Mouse (Mus musculus) limb, embryonic 11.5 days (tissue): ENCODE measurements at regions not wholly inside any gene's neighbourhood (a gene's known extent, or its start where the extent isn't known, plus 50 kb on each side); places are given as distances from the start of the nearest gene placed in this dataset.

Experiments used
- ATAC-seq: fragments of 200-750 bp; cut with Nextera tagmentation; 2 replicates; pipeline ENCODE4 v1.8.0; 2017; ENCODE audit warnings: low read depth; ENCODE audit not compliant: insufficient number of reproducible peaks, low FRiP score, low TSS enrichment
- DNase-seq: peaks from one replicate; pipeline ENCODE4 v3.0.0-alpha.2; 2015; ENCODE audit warnings: low spot score
- H3K27ac ChIP-seq: fragments of 300-500 bp; sonication (generic); replicated peaks from 2 replicates; pipeline ENCODE4 v1.5.1; 2014; ENCODE audit warnings: low read depth, mild to moderate bottlenecking, low read length
- H3K27me3 ChIP-seq: fragments of 300-500 bp; sonication (generic); 2 replicates; pipeline ENCODE4 v1.6.1; 2014; ENCODE audit warnings: mild to moderate bottlenecking, low read length, mixed read lengths; ENCODE audit not compliant: control insufficient read depth, insufficient read depth
- H3K36me3 ChIP-seq: fragments of 300-500 bp; sonication (generic); 2 replicates; pipeline ENCODE4 v1.6.1; 2014; ENCODE audit warnings: mild to moderate bottlenecking, low read length, moderate library complexity, mixed read lengths; ENCODE audit not compliant: control insufficient read depth, insufficient read depth
- H3K4me1 ChIP-seq: fragments of 300-500 bp; sonication (generic); 2 replicates; pipeline ENCODE4 v1.6.1; 2014; ENCODE audit warnings: low read length, mixed read lengths; ENCODE audit not compliant: control insufficient read depth, insufficient read depth
- H3K4me2 ChIP-seq: fragments of 300-500 bp; sonication (generic); 2 replicates; pipeline ENCODE4 v1.6.1; 2014; ENCODE audit warnings: low read depth, mild to moderate bottlenecking, moderate library complexity; ENCODE audit not compliant: severe bottlenecking
- H3K4me3 ChIP-seq: fragments of 300-500 bp; sonication (generic); 2 replicates; pipeline ENCODE4 v1.5.1; 2014; ENCODE audit warnings: low read depth, low read length
- H3K9ac ChIP-seq: fragments of 300-500 bp; sonication (generic); 2 replicates; pipeline ENCODE4 v1.6.1; 2014; ENCODE audit warnings: mild to moderate bottlenecking, low read length
- H3K9me3 ChIP-seq: fragments of 300-500 bp; sonication (generic); 2 replicates; pipeline ENCODE4 v1.6.1; 2016; ENCODE audit warnings: low read length; ENCODE audit not compliant: control insufficient read depth
- WGBS: fragments of 180-500 bp; shearing (Covaris S2); extraction: QIAGEN DNeasy Blood & Tissue Kit; methylation state at CpG from one replicate; pipeline ENCODE4 v1.1.7; 2014; 5-methylcytosine and 5-hydroxymethylcytosine counted together

- DNase-seq (no peak), ATAC-seq (no peak)
- no peaks in the 10 kb centered on the region for H3K36me3 ChIP-seq
- H3K4me3 ChIP-seq: no peak overlapping the region
- H3K27me3 ChIP-seq: no peaks in the 10 kb centered on the region
- H3K4me2 ChIP-seq: no peak overlapping the region
- no peaks in the 10 kb centered on the region for H3K9me3 ChIP-seq
- no peak overlapping the region for H3K9ac ChIP-seq
- no peak overlapping the region for H3K27ac ChIP-seq
- H3K4me1 ChIP-seq: no peaks in the 10 kb centered on the region
Observed at GRCm38 (mm10) chr14:58714856-58715255, 427.8 kb downstream of the 1700129C05Rik start.

- H3K27me3 ChIP-seq: no peaks in the 10 kb centered on the region
- H3K9me3 ChIP-seq: no peaks in the 10 kb centered on the region
- H3K4me2 ChIP-seq: no peak overlapping the region
- WGBS: 85% methylated on average over 7 of the region's 7 CpGs
- H3K9ac ChIP-seq: no peak overlapping the region
- H3K36me3 ChIP-seq: no peaks in the 10 kb centered on the region
- no peak overlapping the region for H3K27ac ChIP-seq
- no peak for DNase-seq
- H3K4me3 ChIP-seq: no peak overlapping the region
- no peak for ATAC-seq
- H3K4me1 ChIP-seq: no peaks in the 10 kb centered on the region
Observed at GRCm38 (mm10) chr14:58709861-58710260, 432.8 kb downstream of the 1700129C05Rik start.

DNA sequence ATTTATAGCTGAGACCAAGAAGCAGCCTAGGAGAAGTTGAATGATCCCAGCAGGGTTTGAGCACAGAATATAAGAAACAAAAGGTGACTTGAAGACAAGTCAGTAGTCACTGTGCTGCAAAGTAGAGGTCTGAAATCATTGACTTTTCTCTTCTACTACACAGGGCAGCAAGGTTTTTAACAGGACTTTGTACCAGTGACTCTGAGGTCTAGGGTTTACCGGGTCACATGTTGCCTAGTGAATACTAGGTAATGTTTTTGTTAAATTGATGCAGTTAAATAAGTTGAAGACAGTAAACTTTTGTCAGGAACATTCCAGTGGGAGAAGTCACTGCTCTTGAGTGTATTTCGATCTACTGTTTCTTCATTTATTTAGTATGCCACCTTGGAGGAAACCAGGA, 433.4 kb downstream of the 1700129C05Rik start:
- no peaks in the 10 kb centered on the region for H3K9me3 ChIP-seq
- H3K4me1 ChIP-seq: no peaks in the 10 kb centered on the region
- WGBS: 95% methylated on average over 2 of the region's 2 CpGs
- H3K27me3 ChIP-seq: no peaks in the 10 kb centered on the region
- DNase-seq (no peak), ATAC-seq (no peak)
- no peaks in the 10 kb centered on the region for H3K36me3 ChIP-seq
- H3K27ac ChIP-seq: no peak overlapping the region
- no peak overlapping the region for H3K4me3 ChIP-seq
- H3K9ac ChIP-seq: no peak overlapping the region
- H3K4me2 ChIP-seq: no peak overlapping the region

DNA sequence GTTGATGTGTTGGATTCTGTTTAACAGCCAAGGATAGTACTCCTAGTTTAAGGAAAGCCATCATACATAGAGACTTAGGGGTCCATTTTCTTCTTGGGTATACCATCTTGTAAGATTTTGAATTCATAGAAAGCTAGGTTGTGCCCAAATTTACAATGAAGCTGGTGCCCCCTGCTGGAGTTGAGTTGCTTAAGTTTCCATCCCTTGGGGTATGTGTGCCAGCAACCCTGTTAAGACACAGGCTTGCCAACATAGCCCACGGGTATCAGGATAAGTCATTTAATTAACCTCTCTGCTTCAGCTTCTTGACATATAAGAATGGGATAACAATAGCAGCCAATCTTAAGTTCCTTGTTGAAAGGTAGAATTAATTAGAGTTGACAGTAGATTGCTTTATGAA, 440.9 kb downstream of the 1700129C05Rik start:
- DNase-seq: peak; percentile 81
- WGBS: 42% methylated on average over 1 of the region's 1 CpGs
- Histone ChIP-seq H3K4me1 (no peaks in the 10 kb centered on the region), H3K9ac (no peak overlapping the region), H3K4me2 (no peak overlapping the region), H3K27ac (no peak overlapping the region), H3K36me3 (no peaks in the 10 kb centered on the region), H3K4me3 (no peak overlapping the region), H3K9me3 (no peaks in the 10 kb centered on the region), H3K27me3 (no peaks in the 10 kb centered on the region)
- ATAC-seq: no peak

- DNase-seq: no peak
Observed at GRCm38 (mm10) chr14:58691129-58691828, 451.4 kb downstream of the 1700129C05Rik start.

DNA sequence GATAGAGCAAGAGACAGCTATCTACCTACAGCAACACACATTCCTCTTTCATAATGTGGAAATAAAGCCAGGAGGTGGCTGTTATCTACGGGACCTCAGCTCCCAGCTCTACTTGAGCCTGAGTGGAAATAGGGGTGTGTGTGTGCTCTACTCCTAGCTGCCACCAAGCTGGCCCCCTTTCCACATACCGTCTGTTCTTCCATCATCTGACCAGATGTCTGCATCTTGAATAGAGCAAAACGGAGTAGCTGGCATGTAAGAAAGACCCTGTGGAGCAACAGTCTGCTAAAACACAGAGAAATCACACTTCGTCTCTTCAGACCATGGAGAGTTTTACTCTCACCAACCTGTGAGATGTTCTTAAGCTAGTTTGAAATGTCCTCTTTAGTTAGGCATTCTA, 454.9 kb downstream of the 1700129C05Rik start:
- no peak for ATAC-seq

More at GRCm38 (mm10) chr14:58691129-58691828, 451.4 kb downstream of the 1700129C05Rik start:
- H3K36me3 ChIP-seq: no peaks in the 10 kb centered on the region
- no peak overlapping the region for H3K4me3 ChIP-seq
- no peaks in the 10 kb centered on the region for H3K9me3 ChIP-seq
- no peaks in the 10 kb centered on the region for H3K4me1 ChIP-seq
- no peaks in the 10 kb centered on the region for H3K27me3 ChIP-seq
- 77% methylated on average over 9 of the region's 9 CpGs for WGBS
- ATAC-seq: no peak
- H3K4me2 ChIP-seq: no peak overlapping the region
- no peak overlapping the region for H3K9ac ChIP-seq
- H3K27ac ChIP-seq: no peak overlapping the region

GRCm38 (mm10) chr14:58678781-58679180, 463.9 kb downstream of the 1700129C05Rik start:
- no peak overlapping the region for H3K4me2 ChIP-seq

More for the DNA sequence above, 454.9 kb downstream of the 1700129C05Rik start:
- Histone ChIP-seq H3K4me3 (no peak overlapping the region), H3K27ac (no peak overlapping the region), H3K27me3 (no peaks in the 10 kb centered on the region), H3K4me1 (no peaks in the 10 kb centered on the region), H3K4me2 (no peak overlapping the region), H3K9ac (no peak overlapping the region), H3K9me3 (no peaks in the 10 kb centered on the region), H3K36me3 (no peaks in the 10 kb centered on the region)
- no peak for DNase-seq
- WGBS: 85% methylated on average over 4 of the region's 4 CpGs

GRCm38 (mm10) chr14:58678126-58678656, 464.5 kb downstream of the 1700129C05Rik start:
- no peaks in the 10 kb centered on the region for H3K4me1 ChIP-seq
- no peaks in the 10 kb centered on the region for H3K27me3 ChIP-seq
- no peak overlapping the region for H3K9ac ChIP-seq
- H3K4me3 ChIP-seq: no peak overlapping the region
- no peak for DNase-seq
- no peak for ATAC-seq
- H3K4me2 ChIP-seq: no peak overlapping the region
- no peaks in the 10 kb centered on the region for H3K36me3 ChIP-seq
- WGBS: 65% methylated on average over 11 of the region's 11 CpGs
- H3K9me3 ChIP-seq: no peaks in the 10 kb centered on the region
- no peak overlapping the region for H3K27ac ChIP-seq

More at GRCm38 (mm10) chr14:58678781-58679180, 463.9 kb downstream of the 1700129C05Rik start:
- Histone ChIP-seq H3K9me3 (no peaks in the 10 kb centered on the region), H3K27me3 (no peaks in the 10 kb centered on the region), H3K4me1 (no peaks in the 10 kb centered on the region), H3K4me3 (no peak overlapping the region), H3K9ac (no peak overlapping the region), H3K36me3 (no peaks in the 10 kb centered on the region), H3K27ac (no peak overlapping the region)
- ATAC-seq (no peak), DNase-seq (no peak)
- 86% methylated on average over 6 of the region's 6 CpGs for WGBS

GRCm38 (mm10) chr14:58675146-58675545, 467.5 kb downstream of the 1700129C05Rik start:
- H3K4me3 ChIP-seq: no peak overlapping the region
- no peak for ATAC-seq

More at GRCm38 (mm10) chr14:58675146-58675545, 467.5 kb downstream of the 1700129C05Rik start:
- Histone ChIP-seq H3K9ac (no peak overlapping the region), H3K36me3 (no peaks in the 10 kb centered on the region), H3K27me3 (no peaks in the 10 kb centered on the region), H3K4me2 (no peak overlapping the region), H3K9me3 (no peaks in the 10 kb centered on the region), H3K27ac (no peak overlapping the region), H3K4me1 (no peaks in the 10 kb centered on the region)
- DNase-seq: no peak
- WGBS: 90% methylated on average over 3 of the region's 3 CpGs
